Mouse (Mus musculus) spleen, postnatal 4 days (tissue): ENCODE data around the gene Tufm.
"Not testable (repeated sequence)": the region's sequence is repeated elsewhere in the genome, so short reads cannot be mapped to it uniquely, and the experiment has no call there.

Source experiments
- DNase-seq, 2 experiments: peaks; one replicate each; pipeline ENCODE4 v3.0.0; 2022; ENCODE audit warnings: low spot score in 2 of 2

The Tufm gene

DNA sequence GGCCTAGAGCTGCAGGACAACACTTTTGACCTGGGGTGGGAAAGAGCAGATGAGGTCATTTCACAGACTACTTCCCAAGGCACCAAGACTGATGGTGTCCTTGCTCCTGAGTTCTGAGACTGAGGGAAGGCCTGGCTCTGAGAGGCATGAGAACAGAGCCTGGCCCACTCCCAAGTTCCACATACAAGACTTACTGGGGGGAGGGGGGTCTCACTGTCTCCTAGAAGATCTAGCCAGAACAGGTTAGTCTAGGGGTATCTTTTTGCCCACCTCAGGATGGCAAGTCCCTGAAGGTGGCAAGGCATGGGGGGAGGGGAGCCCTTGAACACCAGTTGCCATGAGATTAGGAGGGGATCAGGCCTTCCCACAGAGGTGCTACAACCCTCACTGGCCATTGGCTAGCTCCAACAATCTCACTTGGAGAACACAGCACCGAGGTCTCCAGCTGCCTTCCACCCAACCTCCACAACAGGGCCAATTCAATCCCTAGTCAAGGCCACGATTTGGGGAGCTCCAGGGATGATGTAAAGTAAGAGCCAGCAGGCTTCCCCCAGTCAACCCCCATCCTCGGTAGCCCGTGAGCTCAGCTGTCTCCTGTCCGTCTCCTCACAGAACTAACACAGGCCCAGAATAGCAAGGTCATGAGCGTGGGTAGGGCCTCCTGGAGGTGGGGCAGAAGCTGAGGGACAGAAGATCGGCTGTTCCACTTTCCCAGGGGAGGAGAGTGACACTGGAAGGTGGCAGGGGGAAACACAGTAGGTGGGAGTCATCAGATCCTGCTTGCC is 21.7 kb upstream of the Tufm start:
- DNase-seq: peak in 1 of 2 experiments; percentile 57

DNA sequence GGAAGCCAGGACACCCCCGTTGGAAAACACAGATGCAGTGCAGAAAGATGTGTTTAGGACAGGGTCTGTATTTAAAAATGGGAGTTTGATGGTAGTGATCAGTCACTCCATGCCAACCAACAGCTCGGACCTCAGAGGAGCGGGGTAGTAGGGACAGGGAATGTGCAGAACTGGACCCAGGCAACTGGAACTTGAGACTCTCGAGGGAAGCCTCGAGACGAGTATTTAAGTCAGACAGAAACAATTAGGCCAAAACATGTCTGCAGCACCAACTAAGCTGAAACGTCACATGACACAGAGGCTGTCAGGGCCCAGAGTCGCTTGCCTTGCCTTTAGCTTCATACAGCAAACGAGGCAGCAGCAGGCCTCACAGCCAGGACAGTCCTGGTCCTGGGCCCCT is 21.0 kb upstream of the Tufm start:
- DNase-seq: no peak

GRCm38 (mm10) chr7:126466707-126467106 is 20.5 kb upstream of the Tufm start:
- no peak for DNase-seq

DNA sequence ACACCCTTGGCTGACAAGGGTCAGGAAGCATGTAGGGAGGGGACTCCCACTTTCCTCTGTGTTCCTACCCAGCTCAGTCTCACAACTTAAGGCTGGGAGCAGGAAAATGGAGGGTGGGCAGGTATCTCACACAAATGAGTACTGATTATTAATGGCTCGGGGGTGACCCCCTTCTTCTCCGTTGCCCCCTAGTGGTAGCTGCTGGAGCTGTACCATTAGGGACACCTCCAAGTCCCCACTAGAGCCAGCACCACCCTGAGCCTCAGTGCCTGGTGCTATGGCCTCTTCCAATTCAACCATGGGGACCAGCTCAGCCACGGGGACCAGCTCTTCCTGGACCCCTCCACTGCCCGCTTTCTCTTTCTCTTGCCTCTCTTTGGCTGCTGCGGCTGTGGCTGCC is 19.9 kb upstream of the Tufm start:
- DNase-seq: peak; percentile 74 to 89

GRCm38 (mm10) chr7:126467834-126468627 is 19.1 kb upstream of the Tufm start:
- DNase-seq: peak in 1 of 2 experiments; percentile 61

DNA sequence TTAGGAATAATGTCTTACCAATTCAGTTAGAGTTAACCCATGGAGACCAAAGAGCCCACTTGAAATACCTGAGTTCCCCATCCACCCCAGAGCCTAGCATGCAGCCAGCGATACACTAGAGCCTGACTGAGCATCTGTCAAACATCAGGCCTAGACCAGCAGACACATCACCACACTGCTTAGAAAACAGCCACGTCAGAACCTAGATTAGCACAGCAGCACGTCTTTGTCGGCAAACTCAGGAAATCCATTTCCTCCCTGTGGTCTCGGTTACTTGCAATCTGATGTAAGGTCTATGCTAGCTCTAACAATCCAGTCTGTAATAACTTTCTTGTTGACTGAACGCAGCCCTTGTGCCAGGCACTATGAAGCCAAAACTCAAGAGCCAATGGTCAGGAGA is 17.1 kb upstream of the Tufm start:
- DNase-seq: peak in 1 of 2 experiments; percentile 60

DNA sequence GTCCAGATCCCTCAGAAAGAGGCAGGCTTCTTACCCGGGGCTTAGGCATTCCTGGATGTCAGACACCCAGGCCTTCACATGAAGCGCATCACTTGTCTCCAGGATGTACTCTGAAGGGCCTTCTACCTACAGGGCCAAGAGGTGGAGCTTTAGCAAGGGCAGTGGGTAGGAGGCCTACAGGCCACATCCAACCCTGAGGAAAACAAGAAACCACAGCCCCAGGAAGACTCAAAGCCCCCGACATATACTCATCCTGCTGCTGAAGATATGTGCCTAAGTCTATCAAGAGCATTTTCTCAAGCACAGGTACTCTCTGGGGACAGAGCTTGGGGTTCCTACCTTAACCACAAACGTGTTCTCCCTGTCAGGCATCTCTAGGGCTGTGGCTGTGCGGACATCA is 15.8 kb upstream of the Tufm start:
- DNase-seq: no peak

DNA sequence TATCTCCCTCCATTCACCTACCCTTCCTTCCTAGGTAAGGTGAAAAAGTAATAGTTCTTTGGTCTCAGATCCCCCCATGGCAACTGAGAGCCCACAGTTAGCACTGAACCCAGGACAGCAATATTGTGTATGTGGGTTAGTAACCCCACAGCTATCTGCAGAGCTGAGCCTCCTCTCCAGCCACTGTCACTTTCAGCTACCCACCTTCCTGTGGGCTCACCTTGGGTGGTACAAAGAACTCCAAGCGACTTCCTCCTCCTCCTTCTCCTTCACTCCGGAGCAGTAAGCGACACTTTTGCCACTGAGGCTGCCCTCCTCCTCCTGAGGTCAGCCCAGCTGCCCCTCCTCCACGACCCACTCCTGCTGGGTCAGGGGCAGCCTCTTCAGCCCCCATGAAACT is 15.3 kb upstream of the Tufm start:
- DNase-seq: no peak

DNA sequence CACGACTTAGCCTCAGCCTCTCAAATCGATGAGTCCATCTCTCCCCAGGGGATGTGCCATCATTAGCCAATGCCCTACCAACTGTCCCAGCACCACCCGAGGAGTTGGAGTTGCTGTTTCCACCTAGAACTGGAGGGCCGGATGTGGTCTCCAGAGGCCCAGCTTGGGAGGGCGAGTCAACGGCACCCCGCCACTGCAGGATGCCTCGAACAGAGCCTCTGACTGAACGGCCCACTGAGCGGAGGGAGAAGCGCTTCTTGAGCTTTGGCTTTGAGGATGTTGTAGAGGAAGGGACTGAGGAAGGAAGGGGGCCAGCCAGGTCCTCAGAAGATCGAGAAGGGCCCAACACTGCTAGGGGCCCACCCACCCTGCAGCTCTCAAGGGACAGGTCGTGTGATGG is 14.9 kb upstream of the Tufm start:
- DNase-seq: peak; percentile 50 to 78

GRCm38 (mm10) chr7:126472713-126473112 is 14.4 kb upstream of the Tufm start:
- DNase-seq: peak in 1 of 2 experiments; percentile 69

DNA sequence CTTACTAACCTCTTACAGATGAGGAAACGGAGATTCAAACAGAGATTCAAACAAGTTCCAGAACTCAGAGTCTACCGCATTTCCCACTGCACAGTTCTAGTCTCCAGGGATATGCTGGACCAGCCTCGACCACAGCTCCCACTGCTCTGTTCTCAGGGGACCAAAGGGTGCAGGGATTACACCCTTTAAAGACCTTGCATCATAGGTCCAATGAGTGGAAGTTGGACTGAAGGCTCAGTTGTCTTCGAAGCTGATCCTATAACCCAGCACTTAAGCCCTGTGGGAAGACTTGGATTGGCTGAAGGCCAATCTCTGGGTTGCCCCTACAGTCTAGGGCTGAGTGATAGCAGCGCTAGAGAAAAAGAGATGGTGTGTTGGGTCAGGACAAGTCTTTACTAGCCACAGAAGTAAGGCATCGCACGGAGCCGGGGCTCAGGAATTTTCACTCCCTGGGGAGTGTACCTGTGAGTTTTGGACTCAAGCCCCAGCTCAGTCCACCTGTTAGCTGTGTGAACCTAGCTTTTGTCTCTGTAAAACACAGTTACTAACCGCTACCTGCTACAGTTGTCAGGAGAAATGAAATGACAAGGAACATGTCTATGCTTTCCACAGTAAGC is 13.6 kb upstream of the Tufm start:
- peak in 1 of 2 experiments; percentile 58 for DNase-seq

GRCm38 (mm10) chr7:126474486-126474955 is 12.6 kb upstream of the Tufm start:
- peak in 1 of 2 experiments; percentile 79 for DNase-seq

DNA sequence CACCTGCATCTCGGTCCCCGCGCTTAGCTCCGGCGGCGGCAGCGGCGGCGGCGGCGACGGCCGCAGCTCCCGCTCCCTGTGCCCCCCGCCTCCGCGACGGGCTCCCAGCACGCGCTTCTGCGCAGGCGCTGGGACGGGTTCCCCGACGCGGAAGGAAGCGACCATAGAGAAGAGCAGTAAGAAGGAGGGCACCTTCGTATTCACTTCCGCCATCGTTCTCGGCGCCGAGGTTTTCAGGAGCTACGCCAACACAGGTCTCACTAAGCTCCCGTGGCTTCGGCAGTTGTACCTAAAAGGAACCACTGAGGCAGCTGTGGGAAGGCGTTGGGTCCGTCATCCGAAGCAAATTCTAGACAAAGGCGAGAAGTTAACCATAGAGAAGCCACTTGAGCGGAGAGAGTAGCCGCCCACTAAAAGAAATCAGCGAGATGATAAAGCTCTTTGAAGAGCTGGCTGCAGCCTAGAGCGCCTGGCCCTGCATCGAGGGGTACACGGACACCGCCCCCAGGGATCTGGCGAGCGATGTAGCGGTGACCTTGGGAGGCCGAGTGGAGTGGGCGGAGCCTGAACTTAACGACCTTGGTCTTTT is 12.1 kb upstream of the Tufm start, which contains the start of gene Sh2b1:
Gene Sh2b1, minus strand, starts transcription at position 432 of the 589 bp plus-strand sequence.
- peak; percentile 86 to 93 for DNase-seq

GRCm38 (mm10) chr7:126481699-126482098 is 5.5 kb upstream of the Tufm start:
- no peak for DNase-seq

- DNase-seq: peak; percentile 72 to 74
Measured at GRCm38 (mm10) chr7:126482392-126482871, 4.7 kb upstream of the Tufm start.

DNA sequence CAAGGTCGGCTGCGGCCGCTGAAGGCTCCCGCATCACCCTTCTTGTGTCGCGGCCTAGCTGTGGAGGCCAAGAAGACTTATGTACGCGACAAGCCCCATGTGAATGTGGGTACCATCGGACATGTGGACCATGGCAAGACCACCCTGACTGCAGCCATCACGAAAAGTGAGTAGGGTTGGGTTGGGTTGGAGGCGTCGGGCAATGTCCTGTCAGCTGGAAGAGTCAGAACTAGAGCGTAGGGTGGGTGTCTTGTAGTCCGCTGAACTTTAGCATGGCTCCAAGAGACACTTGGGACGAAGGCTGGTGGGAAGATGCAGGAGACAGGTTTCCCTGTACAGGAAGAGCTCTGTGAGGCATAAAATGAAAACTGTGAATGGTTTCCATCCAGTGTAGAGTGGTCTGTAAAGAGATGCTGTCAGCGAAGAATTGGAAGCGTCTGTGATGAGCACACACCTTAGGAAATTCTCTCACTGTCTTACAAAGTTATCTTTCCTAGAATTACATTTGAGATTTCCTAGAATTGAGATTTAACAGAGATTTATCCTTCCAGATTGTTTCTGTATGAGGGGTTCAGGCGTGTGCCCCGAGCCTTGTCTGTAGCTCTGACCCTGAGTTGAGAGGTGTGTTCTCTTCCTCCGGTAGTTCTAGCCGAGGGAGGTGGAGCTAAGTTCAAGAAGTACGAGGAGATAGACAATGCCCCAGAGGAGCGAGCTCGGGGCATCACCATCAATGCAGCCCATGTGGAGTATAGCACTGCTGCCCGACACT is 640 bp downstream of the Tufm start:
- DNase-seq: not testable (repeated sequence)

DNA sequence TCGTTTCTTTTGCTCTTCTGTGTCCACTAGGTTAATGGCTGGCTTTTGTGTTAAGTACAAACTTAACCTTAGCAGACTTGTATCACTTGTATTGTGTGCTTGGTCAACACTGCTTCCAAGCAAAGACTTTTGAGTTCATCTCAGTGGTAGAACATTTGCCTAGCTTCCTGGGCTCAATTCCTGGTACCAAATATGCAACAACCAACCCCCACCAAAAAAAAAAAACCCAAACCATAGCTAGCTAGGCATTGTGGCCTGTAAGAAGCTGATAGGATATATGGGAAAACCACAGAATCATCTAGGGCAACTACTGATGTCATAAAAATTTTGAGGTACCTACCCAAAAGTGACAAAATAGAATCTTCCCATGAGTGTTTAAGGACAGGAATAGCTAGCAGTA is 3.8 kb downstream of the Tufm start:
- DNase-seq: no peak

GRCm38 (mm10) chr7:126491973-126492372 is 4.8 kb downstream of the Tufm start:
- DNase-seq: no peak

DNA sequence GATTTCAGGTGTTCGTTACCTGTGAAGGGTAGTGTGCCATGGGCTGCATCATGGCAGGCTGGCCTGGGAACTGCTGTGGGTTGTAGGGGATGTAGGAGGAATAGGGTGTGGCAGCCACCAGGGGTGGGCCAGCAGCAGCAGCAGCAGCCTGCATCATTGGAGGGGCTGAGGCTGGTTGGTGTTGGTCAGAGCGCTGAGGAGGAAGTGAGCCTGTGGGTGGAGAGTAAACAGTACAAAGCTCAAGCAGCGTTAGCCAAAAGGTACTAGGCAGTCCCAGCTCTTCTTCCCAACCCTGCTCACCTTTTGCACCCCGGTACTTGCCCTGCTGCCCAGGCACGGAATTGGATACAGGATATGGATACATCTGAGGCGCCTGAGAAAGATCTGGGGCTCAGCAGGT is 7.0 kb downstream of the Tufm start:
- DNase-seq: no peak

DNA sequence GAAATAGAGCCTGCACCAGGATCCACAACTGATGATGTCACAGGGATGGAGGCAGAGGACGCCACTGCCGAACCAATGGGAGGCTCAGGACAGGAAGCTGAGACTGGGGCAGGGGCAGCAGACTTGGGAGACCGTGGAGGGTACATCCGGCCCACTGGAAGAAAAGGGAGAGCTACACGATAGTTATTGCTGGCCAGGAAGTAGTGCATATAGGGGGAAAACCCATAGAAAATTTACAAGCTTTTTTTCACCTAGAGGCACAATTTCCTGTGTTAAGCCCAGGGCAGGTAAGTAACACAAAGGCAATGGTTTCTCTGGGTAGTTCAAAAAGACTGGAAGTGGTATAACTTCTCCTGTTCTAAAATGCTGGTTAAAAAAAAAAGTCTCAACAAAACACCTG is 9.3 kb downstream of the Tufm start:
- DNase-seq: no peak

GRCm38 (mm10) chr7:126497966-126498365 is 10.8 kb downstream of the Tufm start:
- no peak for DNase-seq
